Mouse (Mus musculus) kidney, postnatal 25 days (tissue): ENCODE results near the gene Lhcgr.
"Not testable (repeated sequence)": the region's sequence is repeated elsewhere in the genome, so short reads cannot be mapped to it uniquely, and the experiment has no call there.

ENCODE experiments used
- DNase-seq, 2 experiments: peaks; one replicate each; pipeline ENCODE4 v3.0.0; 2021; ENCODE audit warnings: mixed read lengths in 2 of 2

Lhcgr gene

GRCm38 (mm10) chr17:88791440-88792152, at the start of gene Lhcgr:
Gene Lhcgr (minus strand): TSS chr17:88791990.
- no peak for DNase-seq

DNA sequence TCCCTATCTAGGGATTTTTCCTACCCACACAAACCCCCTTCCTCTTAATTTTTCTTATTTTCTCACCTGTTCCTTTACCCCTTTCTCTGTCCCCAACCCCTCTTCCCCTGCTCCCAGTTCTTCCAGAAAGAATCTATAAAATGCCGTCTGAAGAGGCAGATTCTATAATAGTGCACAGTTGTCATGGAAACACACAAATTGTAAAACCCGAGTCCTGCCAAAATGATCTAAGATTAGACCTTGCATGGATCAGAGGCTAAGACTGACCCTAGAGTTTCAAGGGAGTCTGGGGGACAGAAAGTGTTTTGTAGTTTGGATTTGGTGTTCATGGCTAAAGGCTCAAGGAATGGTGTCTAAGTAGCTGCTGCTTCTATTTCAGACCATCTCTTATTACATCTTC, 25.8 kb upstream of the Lhcgr start:
- DNase-seq = no peak

GRCm38 (mm10) chr17:88812943-88813342, 21.2 kb upstream of the Lhcgr start:
- not testable (repeated sequence) for DNase-seq

- DNase-seq = no peak
Measured at GRCm38 (mm10) chr17:88810807-88811206, 19.0 kb upstream of the Lhcgr start.

- DNase-seq = no peak
Measured at GRCm38 (mm10) chr17:88806421-88806820, 14.6 kb upstream of the Lhcgr start.

DNA sequence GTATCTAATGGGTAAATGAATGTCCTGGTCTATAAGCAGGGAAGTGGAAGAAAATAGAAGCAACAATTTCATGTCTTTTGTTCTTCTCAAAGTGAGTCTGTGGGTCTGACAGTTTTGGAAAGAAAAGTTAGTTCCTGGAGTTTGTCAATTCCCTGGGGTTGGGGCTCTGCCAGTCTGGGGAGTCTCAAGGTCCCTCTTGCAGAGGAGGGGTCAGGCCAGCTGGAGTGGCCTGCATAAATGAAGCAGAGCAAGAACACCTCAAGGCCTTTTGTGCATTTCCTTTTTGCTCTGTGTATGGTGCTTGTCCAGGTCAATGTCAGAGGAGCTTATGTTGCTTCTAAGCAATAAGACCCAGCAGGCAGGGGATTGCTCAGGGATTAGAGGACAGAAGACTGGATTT, 11.7 kb upstream of the Lhcgr start:
- DNase-seq = no peak

DNA sequence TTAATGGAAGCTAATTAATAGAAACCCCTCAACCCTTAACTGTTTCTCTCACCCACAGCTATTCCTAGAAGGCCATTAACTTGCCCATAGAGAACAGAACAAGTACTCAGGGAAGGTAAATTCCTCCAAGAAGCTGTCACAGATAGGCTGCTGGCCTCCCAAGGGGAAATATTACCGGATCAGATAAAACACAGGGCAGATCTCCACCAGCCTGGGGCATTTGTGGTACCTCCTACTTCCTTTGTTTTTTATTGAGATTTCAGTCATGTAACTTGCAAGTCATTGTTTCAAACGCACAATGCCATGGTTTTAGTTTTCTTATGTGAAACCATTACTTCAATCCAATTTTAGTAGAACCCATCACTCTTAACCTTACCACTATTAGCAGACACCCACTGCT, 1.1 kb downstream of the Lhcgr start:
- DNase-seq = no peak

- DNase-seq = no peak
Measured at GRCm38 (mm10) chr17:88788392-88788791, 3.4 kb downstream of the Lhcgr start.

DNA sequence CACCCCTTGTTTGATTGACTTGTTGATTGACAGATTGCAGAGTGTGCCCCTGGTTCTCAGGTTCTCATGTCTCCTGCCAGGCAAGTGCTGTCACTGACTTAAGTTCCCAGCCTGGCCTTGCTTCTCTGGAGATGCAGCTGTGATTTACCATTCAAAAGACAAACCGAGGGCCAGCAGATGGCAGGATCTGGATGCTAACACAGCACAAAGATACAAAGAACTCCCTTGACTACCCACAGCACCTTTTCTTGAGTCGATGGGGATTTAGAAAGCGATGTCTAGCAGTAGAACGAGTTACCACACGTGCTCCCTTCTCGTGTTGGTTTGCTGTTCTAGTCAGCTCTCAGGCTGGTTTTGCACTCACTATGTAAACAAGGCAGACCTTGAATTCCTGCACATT, 4.9 kb downstream of the Lhcgr start:
- no peak for DNase-seq

GRCm38 (mm10) chr17:88786385-88786784, 5.4 kb downstream of the Lhcgr start:
- DNase-seq = no peak

DNA sequence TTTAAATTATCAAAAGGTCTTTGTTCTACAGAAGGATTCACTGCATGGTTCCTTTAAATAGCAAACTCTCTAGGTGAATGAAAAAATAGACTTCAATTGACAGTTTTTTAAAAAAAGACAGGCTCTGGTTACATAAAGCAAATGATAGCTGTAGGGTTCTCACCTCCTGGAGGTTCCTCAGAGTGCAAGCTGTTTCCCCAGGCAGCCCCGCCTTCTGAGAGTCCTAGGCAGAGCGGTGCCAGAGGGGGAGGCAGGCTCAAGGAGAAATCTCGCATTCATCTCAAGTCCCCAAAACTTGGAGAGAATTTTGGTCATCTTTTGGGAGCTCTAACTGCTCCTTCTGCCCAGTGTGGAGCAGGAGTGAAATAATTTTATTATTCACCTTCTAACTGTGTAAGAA, 12.6 kb downstream of the Lhcgr start:
- DNase-seq = no peak

GRCm38 (mm10) chr17:88774103-88774526, 17.7 kb downstream of the Lhcgr start:
- no peak for DNase-seq

DNA sequence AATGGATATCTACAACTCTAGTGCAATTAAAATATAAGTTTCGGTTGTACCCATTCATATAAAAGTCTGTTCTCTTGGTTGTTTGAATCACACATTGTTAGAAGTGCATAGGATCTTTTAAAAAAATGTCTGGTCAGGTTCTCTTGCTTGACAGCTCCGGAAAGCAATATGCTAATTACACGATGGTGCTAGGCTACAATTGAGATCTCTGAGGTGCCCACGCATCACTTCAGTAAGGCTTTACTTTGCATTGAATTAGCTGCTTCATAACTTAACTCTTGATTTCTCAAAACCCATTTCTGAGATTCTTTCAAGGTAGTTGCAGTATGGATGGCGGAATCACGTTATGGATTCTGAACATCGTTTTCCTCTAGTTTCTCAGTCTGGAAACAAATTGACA, 21.7 kb downstream of the Lhcgr start:
- DNase-seq = no peak

DNA sequence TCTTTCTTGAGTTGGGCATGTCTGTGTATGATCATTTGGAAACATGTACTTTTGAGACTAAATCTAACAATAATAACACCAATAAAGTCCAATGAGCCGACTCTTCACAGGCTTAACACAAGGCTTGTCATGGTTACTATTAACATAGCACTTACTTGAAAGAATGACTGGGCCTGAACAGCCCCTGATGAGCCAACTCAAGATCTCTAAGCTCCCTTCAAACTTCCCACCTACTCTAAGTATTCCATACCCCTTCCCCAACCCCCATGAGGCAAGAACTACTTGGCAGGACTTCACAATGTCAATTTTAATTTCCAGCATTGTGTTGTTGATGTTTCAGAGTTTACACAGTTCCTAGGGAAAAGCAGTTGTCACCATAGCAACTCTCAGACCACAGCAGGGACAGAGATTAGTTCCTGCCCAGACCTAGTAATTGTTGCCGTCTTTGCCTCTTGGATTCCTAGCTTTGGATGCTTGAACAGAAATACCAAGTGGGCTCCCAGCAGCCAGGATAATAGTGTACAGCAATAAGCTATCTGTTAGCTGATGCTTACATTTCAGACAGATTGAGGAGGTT, 22.4 kb downstream of the Lhcgr start:
- no peak for DNase-seq

GRCm38 (mm10) chr17:88766857-88767256, 24.9 kb downstream of the Lhcgr start:
- DNase-seq = no peak

DNA sequence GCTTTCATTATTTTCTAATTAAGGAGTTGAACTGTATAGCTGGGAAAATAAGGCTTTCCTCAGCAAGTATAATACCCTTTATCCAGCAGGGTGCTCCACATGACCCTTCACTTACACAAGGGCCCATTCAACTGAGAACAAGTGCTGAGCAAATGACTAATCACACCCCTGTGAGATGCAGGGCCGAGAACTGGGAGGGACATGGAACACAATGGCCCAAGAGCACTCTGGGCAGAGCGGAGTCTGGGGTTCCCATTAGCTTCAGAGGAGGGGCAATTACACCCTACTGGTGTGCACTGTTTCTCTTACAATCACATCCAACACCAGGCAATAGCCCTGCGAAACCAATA, 27.7 kb downstream of the Lhcgr start:
- no peak for DNase-seq

DNA sequence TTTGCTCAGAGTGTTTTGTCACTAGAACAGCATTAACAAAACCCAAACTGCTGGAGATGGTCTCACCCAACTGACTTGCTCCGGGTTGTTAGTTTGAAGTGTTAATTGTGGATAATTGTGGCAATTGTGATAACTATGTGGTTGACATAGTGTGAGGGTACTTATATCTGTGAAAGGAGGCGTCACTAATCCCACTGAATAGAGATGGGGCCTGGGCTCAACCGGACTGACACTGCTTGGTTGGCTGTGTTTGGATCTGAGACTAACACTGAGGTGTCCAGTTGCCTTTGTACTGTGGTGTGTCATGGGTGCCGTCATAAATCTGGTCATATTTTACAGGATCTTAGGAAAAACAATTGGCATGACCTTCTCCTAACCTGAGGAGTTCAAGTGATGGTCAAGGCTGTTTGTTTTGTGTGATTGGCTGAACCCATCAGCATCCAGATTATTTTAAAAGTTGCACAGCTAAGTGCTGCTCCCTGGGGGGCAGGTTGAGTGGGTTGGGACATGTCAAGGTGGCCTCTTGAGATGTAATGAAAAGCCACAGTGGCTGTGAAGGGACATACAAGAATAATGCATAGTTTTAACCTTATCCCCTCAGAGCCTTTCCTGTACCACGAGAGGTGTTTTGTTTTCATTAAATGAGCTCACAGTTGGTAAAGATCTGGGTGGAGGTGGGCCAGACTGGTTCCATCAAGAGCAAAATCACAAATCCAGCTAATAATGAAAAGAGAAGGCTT, 28.2 kb downstream of the Lhcgr start:
- no peak for DNase-seq

DNA sequence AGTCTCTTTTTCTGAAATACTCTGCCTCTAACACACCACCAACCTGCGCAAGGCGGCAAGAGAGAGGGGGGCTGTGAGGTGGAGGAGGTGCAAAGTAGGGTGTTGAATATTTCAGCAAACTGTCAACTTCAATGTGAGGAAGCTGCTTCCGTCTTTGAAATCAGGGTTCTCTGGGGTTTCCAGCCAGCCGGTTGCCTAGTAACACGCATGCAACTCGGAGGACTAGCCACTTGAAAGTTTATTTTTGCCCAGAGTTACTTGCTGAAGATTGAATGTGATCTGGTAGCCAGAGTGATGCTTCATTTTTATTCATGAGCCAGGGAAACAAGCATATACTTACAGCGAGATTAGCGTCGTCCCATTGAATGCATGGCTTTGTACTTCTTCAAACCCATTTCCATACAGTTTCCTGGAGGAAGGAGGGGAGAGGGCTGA, 33.8 kb downstream of the Lhcgr start:
- DNase-seq = no peak

GRCm38 (mm10) chr17:88755776-88756175, 36.0 kb downstream of the Lhcgr start:
- DNase-seq = no peak

GRCm38 (mm10) chr17:88753472-88753857, 38.3 kb downstream of the Lhcgr start:
- no peak for DNase-seq

DNA sequence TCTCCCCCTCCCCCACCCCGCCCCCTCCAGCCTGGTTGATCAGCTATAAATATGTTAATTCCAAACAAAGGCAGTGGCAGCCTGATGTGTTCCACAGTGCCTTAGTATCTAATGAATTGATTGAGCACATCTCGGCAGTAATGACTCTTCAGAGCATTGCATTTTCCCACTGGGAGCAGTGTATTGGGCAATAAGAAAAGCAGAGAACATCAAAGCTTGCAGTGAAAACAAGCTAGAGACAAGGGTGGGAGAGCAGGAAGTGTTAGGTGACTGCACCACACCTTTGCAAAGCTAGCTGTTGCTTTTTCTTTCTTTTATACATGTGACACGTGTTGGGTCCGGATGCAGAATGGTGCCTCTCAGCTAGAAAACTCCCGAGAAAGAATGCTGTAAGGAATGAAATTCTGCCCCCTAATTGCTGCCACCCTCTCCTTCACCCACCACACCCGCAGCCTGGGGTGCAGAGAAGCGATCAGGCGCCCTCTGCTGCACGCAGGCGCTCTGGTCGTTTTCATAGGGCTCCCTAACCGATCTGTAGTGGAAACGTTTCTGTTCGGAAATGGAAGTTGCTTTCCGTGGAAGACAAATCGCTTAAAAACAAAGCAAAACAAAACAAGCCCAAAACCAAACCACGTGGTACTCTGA, 38.8 kb downstream of the Lhcgr start:
- peak; percentile 46 to 48 for DNase-seq

GRCm38 (mm10) chr17:88749646-88750045, 42.1 kb downstream of the Lhcgr start:
- no peak for DNase-seq

GRCm38 (mm10) chr17:88706231-88706649, 85.5 kb downstream of the Lhcgr start:
- DNase-seq = no peak

- no peak for DNase-seq
Measured at GRCm38 (mm10) chr17:88703112-88703511, 88.7 kb downstream of the Lhcgr start.
